Mouse (Mus musculus) liver, embryonic 16.5 days (tissue): Measurements from ENCODE around the gene Sfmbt2. TPM values are rescaled to one million over a fixed set of nuclear protein-coding genes. Genes with fewer than 3 reads are reported as not detected.

Experiments
- ATAC-seq: fragments of 200-750 bp; cut with Nextera tagmentation; 2 replicates; pipeline ENCODE4 v1.8.0; 2017; ENCODE audit warnings: low read depth, mild to moderate bottlenecking, moderate number of reproducible peaks, moderate library complexity
- H3K27ac ChIP-seq: fragments of 300-500 bp; sonication (generic); 2 replicates; pipeline ENCODE4 v1.5.1; 2014; ENCODE audit warnings: mild to moderate bottlenecking, low read length
- H3K27me3 ChIP-seq: fragments of 300-500 bp; sonication (generic); 2 replicates; pipeline ENCODE4 v1.6.1; 2014; ENCODE audit warnings: low read depth, low read length, mixed read lengths; ENCODE audit not compliant: control insufficient read depth, insufficient read depth
- H3K36me3 ChIP-seq: fragments of 300-500 bp; sonication (generic); 2 replicates; pipeline ENCODE4 v1.6.1; 2014; ENCODE audit warnings: mild to moderate bottlenecking; ENCODE audit not compliant: control insufficient read depth, insufficient read depth
- H3K4me1 ChIP-seq: fragments of 300-500 bp; sonication (generic); 2 replicates; pipeline ENCODE4 v1.6.1; 2014; ENCODE audit warnings: low read depth, low read length, mixed read lengths; ENCODE audit not compliant: control insufficient read depth
- H3K4me2 ChIP-seq: fragments of 300-500 bp; sonication (generic); 2 replicates; pipeline ENCODE4 v1.6.1; 2014; ENCODE audit warnings: low read depth, low read length, mixed read lengths
- H3K4me3 ChIP-seq: fragments of 300-500 bp; sonication (generic); 2 replicates; pipeline ENCODE4 v1.5.1; 2014; ENCODE audit warnings: low read depth, mild to moderate bottlenecking, low read length
- H3K9ac ChIP-seq: fragments of 300-500 bp; sonication (generic); 2 replicates; pipeline ENCODE4 v1.6.1; 2014; ENCODE audit warnings: low read depth, low read length
- H3K9me3 ChIP-seq: fragments of 300-500 bp; sonication (generic); replicated peaks from 2 replicates; pipeline ENCODE4 v1.6.1; 2016; ENCODE audit warnings: low read length; ENCODE audit not compliant: control insufficient read depth
- WGBS: fragments of 180-500 bp; shearing (Covaris S2); extraction: QIAGEN DNeasy Blood & Tissue Kit; methylation state at CpG from one replicate; pipeline ENCODE4 v1.1.7; 2014; ENCODE audit not compliant: insufficient replicate concordance; 5-methylcytosine and 5-hydroxymethylcytosine counted together
- polyA plus RNA-seq: library from polyadenylated mRNA; unstranded; fragments of >200 nt; fragmentation: Nextera tagmentation; extraction: Ambion mirVana; gene quantifications from 2 replicates; pipeline ENCODE4 v1.2.1, GENCODE M21; 2015

Gene Sfmbt2
- polyA plus RNA-seq, 1 experiment from 2014 or later: 0.31 TPM

DNA sequence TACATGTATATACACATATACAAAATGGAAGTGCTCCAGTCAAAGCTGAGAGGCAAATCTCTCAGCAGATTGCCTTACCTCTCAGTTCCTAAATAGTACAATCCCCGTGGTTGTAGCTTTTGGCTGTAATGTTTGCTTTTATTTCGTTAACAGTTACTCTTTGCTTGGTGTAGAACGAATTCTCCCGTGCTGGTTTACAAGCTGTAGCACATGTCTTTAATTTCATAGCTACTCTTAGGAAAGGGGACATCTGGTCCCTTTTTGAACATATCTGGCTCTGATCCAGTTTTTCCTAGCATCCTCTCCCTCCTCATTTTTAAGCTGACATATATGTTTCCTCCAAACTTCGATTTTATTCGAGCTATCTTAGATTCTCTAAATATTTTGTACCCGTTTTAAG is 172.1 kb downstream of the Sfmbt2 start:
- H3K36me3 ChIP-seq: no peaks in the 10 kb centered on the region
- no peak overlapping the region for H3K27ac ChIP-seq
- no peaks in the 10 kb centered on the region for H3K27me3 ChIP-seq
- no peak for ATAC-seq
- no peak overlapping the region for H3K4me2 ChIP-seq
- no peak overlapping the region for H3K9ac ChIP-seq
- no peaks in the 10 kb centered on the region for H3K9me3 ChIP-seq
- WGBS: 54% methylated on average over 7 of the region's 7 CpGs
- no peaks in the 10 kb centered on the region for H3K4me1 ChIP-seq
- H3K4me3 ChIP-seq: no peak overlapping the region

DNA sequence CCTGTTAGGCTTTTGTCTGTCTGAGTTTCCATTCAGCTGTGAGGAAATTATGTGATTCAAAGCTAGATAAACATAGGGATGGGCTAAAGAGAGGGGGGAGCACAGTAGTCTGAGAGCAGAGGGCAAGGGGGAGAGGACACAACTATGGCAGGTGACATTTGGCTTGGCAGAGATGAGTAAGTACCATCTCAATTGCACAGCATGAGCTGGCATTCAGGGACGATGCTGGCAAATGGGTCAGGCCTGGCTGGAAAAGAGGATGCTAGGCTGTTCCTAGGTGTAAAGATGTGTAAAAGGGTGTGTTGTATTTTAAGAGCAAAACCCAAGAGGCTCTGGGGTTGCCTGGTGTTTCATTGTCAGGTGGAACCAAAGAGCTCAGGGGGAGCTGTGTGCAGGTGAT is 188.5 kb downstream of the Sfmbt2 start:
- H3K9me3 ChIP-seq: no peaks in the 10 kb centered on the region
- H3K27ac ChIP-seq: no peak overlapping the region
- H3K27me3 ChIP-seq: no peaks in the 10 kb centered on the region
- H3K9ac ChIP-seq: no peak overlapping the region
- H3K36me3 ChIP-seq: no peaks in the 10 kb centered on the region
- WGBS: 50% methylated on average over 1 of the region's 1 CpGs
- no peak for ATAC-seq
- H3K4me2 ChIP-seq: no peak overlapping the region
- no peaks in the 10 kb centered on the region for H3K4me1 ChIP-seq
- H3K4me3 ChIP-seq: no peak overlapping the region

DNA sequence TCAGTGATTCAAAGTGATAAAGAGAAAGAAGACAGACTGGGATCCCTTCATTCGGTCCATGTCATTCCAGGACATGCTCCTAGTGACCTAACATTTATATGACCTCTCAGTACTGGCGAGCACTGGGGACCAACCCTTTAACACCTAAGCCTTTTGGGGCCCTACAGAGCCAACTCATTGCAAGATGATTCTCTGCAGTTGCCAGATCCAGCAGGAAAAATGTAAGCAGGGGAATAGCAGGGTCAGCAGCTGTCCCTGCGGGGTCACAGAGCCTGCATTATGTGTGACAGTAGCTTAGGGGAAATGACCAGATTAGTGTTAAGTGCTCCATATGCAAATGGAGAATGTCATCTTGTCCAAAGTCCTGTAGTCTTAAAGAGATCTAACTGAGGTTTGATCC is 195.2 kb downstream of the Sfmbt2 start:
- Histone ChIP-seq H3K9me3 (no peaks in the 10 kb centered on the region), H3K4me1 (no peaks in the 10 kb centered on the region), H3K27me3 (no peaks in the 10 kb centered on the region), H3K4me3 (no peak overlapping the region), H3K27ac (no peak overlapping the region), H3K36me3 (no peaks in the 10 kb centered on the region), H3K9ac (no peak overlapping the region), H3K4me2 (no peak overlapping the region)
- WGBS: 61% methylated on average over 3 of the region's 3 CpGs
- no peak for ATAC-seq

DNA sequence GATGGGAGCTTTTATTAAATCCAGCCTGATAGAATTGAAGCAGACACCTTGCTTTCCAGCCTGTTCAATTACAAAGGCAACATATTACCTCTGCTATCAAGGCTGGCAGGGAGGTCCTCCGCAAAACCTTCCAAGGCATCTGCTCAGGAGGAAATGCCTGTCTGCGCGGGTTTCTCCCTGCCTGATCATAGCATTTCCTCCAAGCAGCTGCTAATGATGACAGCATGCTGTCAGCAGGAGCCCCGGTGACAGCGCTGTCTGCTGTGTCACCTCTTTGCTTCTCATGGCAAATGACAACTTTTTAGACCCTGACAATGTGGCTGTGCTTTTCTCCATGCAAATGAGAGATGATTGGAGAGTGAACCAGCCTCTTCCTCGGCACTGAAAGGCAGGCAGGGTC is 199.1 kb downstream of the Sfmbt2 start:
- Histone ChIP-seq H3K9ac (no peak overlapping the region), H3K9me3 (no peaks in the 10 kb centered on the region), H3K4me1 (no peaks in the 10 kb centered on the region), H3K36me3 (no peaks in the 10 kb centered on the region), H3K4me3 (no peak overlapping the region), H3K27ac (no peak overlapping the region), H3K4me2 (no peak overlapping the region), H3K27me3 (no peaks in the 10 kb centered on the region)
- ATAC-seq: no peak
- WGBS: 17% methylated on average over 6 of the region's 6 CpGs

DNA sequence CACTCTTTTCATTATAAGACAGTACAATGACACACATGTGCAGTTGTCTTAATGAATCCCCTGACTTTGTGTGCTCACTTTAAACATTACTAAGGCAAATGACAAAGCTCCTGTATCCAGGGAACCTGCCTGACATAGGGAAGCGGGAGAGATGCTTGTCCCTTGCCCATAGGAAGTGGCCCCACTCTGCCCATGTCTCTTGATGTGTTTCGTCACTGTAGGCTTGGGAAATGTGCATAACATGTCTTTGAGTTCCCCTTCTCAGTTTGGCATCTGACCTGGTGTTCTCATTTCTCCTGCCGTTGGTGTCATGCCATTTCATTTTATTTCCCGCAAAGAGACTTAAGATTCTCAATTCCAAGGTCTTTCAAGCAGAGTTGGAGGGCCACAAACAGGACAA is 202.0 kb downstream of the Sfmbt2 start:
- no peak overlapping the region for H3K27ac ChIP-seq
- no peak overlapping the region for H3K9ac ChIP-seq
- 61% methylated on average over 4 of the region's 4 CpGs for WGBS
- no peaks in the 10 kb centered on the region for H3K27me3 ChIP-seq
- H3K4me3 ChIP-seq: no peak overlapping the region
- H3K36me3 ChIP-seq: no peaks in the 10 kb centered on the region
- H3K4me2 ChIP-seq: no peak overlapping the region
- no peaks in the 10 kb centered on the region for H3K9me3 ChIP-seq
- no peaks in the 10 kb centered on the region for H3K4me1 ChIP-seq
- ATAC-seq: no peak

DNA sequence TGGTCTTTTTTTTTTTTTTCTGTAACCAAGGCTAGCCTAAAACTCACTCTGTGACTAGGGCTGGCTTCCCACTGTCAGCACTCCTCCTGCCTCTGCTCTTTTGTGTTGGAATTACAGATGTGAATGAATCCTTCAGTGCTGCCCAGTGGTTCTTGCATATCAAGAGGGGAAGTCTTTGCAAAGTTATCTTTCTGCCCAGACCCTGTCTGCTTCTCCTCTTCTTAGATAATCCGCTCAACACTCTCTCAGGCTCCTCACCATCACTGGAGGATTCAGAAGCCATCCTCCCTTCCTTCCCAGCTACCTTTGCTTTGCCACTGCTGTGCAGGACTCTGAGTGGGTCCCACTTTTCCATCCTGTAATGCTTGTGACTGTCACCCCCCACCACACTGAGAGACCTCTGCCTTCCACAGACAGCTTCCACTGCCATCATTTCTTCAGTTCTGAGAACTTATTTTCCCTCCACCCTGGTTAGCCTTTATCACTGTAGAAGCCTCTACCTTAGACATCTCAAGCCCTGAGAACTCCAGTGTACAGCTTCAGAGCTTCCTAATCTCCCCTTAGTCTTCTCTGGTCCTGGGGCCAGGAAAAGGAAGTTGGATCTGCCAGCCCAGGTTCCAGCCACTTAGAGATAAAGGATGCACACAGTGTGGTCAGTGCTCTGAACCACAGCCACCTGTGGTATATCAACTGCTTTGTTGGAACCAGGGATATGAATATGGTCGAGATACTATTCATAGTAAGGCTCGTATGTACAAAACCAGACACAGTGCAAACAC is 205.8 kb downstream of the Sfmbt2 start:
- Histone ChIP-seq H3K9ac (no peak overlapping the region), H3K4me2 (no peak overlapping the region), H3K27me3 (no peaks in the 10 kb centered on the region), H3K4me3 (no peak overlapping the region), H3K27ac (no peak overlapping the region), H3K9me3 (no peaks in the 10 kb centered on the region), H3K4me1 (no peaks in the 10 kb centered on the region), H3K36me3 (no peaks in the 10 kb centered on the region)
- no peak for ATAC-seq
- 24% methylated on average over 3 of the region's 3 CpGs for WGBS

DNA sequence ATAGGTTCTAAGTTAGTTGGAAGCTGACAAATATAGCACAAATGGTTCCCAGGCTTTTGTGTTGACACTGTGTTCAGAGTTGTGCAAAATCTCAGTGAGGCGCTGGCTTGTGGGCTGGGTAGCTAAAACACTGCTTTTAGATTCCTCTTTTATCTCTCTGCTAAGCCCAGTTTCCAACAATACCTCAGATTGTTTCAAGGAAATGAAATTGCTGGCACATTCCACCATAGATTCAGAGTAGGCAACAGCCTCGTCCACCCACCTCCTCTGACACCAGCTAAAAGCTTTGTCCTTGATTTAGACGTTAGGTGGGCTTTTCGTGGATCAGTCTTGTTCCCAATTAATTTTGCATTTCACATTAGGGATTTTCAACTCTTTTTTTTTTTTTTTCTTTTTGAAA is 212.4 kb downstream of the Sfmbt2 start:
- no peaks in the 10 kb centered on the region for H3K4me1 ChIP-seq
- 65% methylated on average over 4 of the region's 4 CpGs for WGBS
- H3K27me3 ChIP-seq: no peaks in the 10 kb centered on the region
- no peaks in the 10 kb centered on the region for H3K9me3 ChIP-seq
- H3K9ac ChIP-seq: no peak overlapping the region
- no peak overlapping the region for H3K27ac ChIP-seq
- H3K4me3 ChIP-seq: no peak overlapping the region
- no peak for ATAC-seq
- no peak overlapping the region for H3K4me2 ChIP-seq
- H3K36me3 ChIP-seq: no peaks in the 10 kb centered on the region

DNA sequence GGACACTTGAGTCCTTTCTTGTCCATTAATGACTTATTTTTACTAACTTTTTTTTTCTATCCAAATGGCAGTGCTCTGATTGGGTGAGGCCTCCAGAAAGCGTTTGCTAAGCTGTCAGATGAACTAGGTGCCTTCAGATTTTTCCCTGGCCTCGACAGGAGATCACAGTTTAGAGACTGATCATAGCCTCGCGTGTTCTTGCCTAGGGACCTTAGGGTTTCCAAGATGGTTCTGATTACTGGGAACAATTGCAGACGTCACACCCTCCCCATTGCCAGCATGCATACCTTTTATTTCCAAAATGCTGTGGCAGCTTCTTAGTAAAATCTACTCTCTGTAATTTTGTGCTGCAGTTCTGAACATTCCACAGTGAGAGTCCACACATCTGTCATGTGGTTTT is 212.8 kb downstream of the Sfmbt2 start:
- Histone ChIP-seq H3K27me3 (no peaks in the 10 kb centered on the region), H3K9ac (no peak overlapping the region), H3K9me3 (no peaks in the 10 kb centered on the region), H3K36me3 (no peaks in the 10 kb centered on the region), H3K4me1 (no peaks in the 10 kb centered on the region), H3K4me2 (no peak overlapping the region), H3K4me3 (no peak overlapping the region), H3K27ac (no peak overlapping the region)
- ATAC-seq: no peak
- 61% methylated on average over 5 of the region's 5 CpGs for WGBS

DNA sequence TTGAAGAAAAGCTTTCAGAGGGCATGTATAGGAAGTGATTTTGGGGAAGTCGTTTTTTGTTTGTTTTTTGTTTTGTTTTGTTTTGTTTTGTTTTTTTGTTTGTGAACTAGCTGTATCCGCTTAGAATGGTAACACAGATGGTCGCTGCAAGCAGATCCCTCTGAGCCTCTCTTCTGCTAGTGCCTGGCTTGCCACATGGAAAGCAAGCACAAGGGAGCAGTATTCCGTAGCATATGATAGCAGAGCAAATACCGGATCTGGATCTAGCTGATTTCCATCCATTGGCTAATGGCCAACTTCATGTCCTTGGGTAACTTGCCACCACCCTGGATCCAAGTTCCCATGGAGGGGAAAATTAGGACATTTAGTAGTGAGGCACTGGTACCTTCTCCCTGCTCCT is 221.0 kb downstream of the Sfmbt2 start:
- 55% methylated on average over 5 of the region's 5 CpGs for WGBS
- Histone ChIP-seq H3K4me3 (no peak overlapping the region), H3K36me3 (no peaks in the 10 kb centered on the region), H3K4me2 (no peak overlapping the region), H3K9ac (no peak overlapping the region), H3K27me3 (no peaks in the 10 kb centered on the region), H3K27ac (no peak overlapping the region), H3K9me3 (no peaks in the 10 kb centered on the region), H3K4me1 (no peaks in the 10 kb centered on the region)
- no peak for ATAC-seq
